Mouse (Mus musculus): ENCODE data around the gene Alyref. TPM values are rescaled to one million over a fixed set of nuclear protein-coding genes. Genes with fewer than 3 reads are reported as not detected.

The Alyref gene
- total and polyA plus RNA-seq, 3 experiments, result 122 to 505 (median 280) TPM

GRCm38 (mm10) chr11:120550810-120551440, 47.2 kb downstream of the Alyref start, which contains the start of gene Ppp1r27:
TSS of gene Ppp1r27 (minus strand) at chr11:120551132.
- Histone ChIP-seq H3K9me3 (replicated peaks) (no peaks in the 10 kb centered on the region), H3K36me3 (replicated peaks) (peaks cover 39% of the 10 kb centered on the region), H3K27me3 (ENCODE audit: insufficient read depth, low read length) (peaks cover 16% of the 10 kb centered on the region), H3K4me1 (ENCODE audit: insufficient read depth, low read depth, low read length) (peaks cover 39% of the 10 kb centered on the region), H3K4me3 (ENCODE audit: low read depth, low read length) (peak within 1 kb of the TSS; percentile 87)
- no peak for TF ChIP-seq GATA2 (IDR thresholded peaks at IDR 0.05; ENCODE audit: borderline replicate concordance, low read depth, low read length)
- TF ChIP-seq GATA1 (IDR thresholded peaks at IDR 0.05; ENCODE audit: borderline replicate concordance, low read length), result no peak
- TF ChIP-seq POLR2AphosphoS5 (IDR thresholded peaks at IDR 0.05; ENCODE audit: insufficient replicate concordance, low read depth, low read length), result no peak
- no peak for TF ChIP-seq CTCF (IDR thresholded peaks at IDR 0.05; ENCODE audit: low read depth, low read length)
- TF ChIP-seq TAL1 (conservative IDR thresholded peaks at IDR 0.05; ENCODE audit: low read depth, low read length), result no peak
- no peak for ATAC-seq (ENCODE audit: extremely low read depth, insufficient number of reproducible peaks, low FRiP score, poor library complexity, severe bottlenecking)
- DNase-seq (ENCODE audit: low spot score), result no peak

DNA sequence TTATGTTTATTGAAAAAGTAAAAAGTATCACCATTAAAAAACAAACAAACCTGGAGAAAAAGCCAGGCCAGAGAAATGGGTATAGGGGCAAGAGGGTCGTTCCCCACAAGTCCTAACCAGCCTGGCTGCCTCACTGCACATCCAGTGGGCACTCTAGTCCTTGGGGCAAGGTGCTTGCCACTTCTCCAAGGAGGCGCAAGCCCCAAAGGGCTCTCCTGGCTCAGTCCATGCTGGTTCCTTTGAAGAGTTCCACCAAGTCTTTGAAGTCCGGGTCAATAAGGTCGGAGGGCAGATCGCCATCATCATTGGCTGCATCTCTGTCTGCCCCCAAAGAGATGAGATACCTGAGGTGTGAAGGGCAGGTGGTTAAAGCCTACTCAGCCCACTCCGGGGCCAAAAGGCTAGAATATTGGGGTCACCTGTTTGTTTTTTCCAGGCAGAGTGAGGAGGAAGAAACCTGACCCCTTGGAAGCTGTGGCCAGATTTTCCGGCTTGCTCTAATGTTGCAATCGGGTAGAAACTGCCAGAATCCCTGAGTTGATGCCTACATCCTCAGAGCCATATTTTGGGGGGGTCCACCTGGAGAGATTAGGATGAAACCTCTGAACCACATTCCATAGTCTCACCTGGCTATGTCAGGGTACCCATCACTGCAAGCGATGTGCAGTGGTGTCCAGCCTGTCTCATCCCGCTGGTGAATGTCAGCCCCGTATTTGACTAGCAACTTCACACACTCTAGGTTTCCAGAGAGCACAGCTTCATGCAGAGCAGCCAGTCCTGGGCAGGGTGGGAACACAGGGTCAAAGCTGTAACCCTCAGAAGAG, 48.0 kb downstream of the Alyref start:
- Histone ChIP-seq H3K36me3 (replicated peaks) (peaks cover 46% of the 10 kb centered on the region), H3K4me3 (ENCODE audit: low read depth, low read length) (peak overlapping the region; percentile 87), H3K4me1 (ENCODE audit: insufficient read depth, low read depth, low read length) (peaks cover 36% of the 10 kb centered on the region), H3K27me3 (ENCODE audit: insufficient read depth, low read length) (peaks cover 12% of the 10 kb centered on the region), H3K9me3 (replicated peaks) (no peaks in the 10 kb centered on the region)
- no peak for TF ChIP-seq GATA1 (IDR thresholded peaks at IDR 0.05; ENCODE audit: borderline replicate concordance, low read length)
- no peak for TF ChIP-seq CTCF (IDR thresholded peaks at IDR 0.05; ENCODE audit: low read depth, low read length)
- TF ChIP-seq POLR2AphosphoS5 (IDR thresholded peaks at IDR 0.05; ENCODE audit: insufficient replicate concordance, low read depth, low read length), result no peak
- TF ChIP-seq TAL1 (conservative IDR thresholded peaks at IDR 0.05; ENCODE audit: low read depth, low read length), result no peak
- TF ChIP-seq GATA2 (IDR thresholded peaks at IDR 0.05; ENCODE audit: borderline replicate concordance, low read depth, low read length), result no peak
- ATAC-seq (ENCODE audit: extremely low read depth, insufficient number of reproducible peaks, low FRiP score, poor library complexity, severe bottlenecking) (no peak), DNase-seq (ENCODE audit: low spot score) (no peak)

GRCm38 (mm10) chr11:120549168-120549945, 48.8 kb downstream of the Alyref start, which contains the start of gene Mcrip1:
TSS of gene Mcrip1 (minus strand) at chr11:120549727.
- no peak for TF ChIP-seq TAL1 (conservative IDR thresholded peaks at IDR 0.05; ENCODE audit: low read depth, low read length)
- TF ChIP-seq GATA1 (IDR thresholded peaks at IDR 0.05; ENCODE audit: borderline replicate concordance, low read length), result no peak
- no peak for TF ChIP-seq POLR2AphosphoS5 (IDR thresholded peaks at IDR 0.05; ENCODE audit: insufficient replicate concordance, low read depth, low read length)
- no peak for TF ChIP-seq CTCF (IDR thresholded peaks at IDR 0.05; ENCODE audit: low read depth, low read length)
- no peak for TF ChIP-seq GATA2 (IDR thresholded peaks at IDR 0.05; ENCODE audit: borderline replicate concordance, low read depth, low read length)
- peak within 1 kb of the TSS; percentile 87 for H3K4me3 ChIP-seq (ENCODE audit: low read depth, low read length)
- DNase-seq (ENCODE audit: low spot score) (peak; percentile 85), ATAC-seq (ENCODE audit: extremely low read depth, insufficient number of reproducible peaks, low FRiP score, poor library complexity, severe bottlenecking) (peak; percentile 54)
- peaks cover 3% of the 10 kb centered on the region; the same call in 1 of the 2 replicates for H3K27me3 ChIP-seq (ENCODE audit: insufficient read depth, low read length)
- H3K36me3 ChIP-seq (replicated peaks), result peaks cover 54% of the 10 kb centered on the region
- peaks cover 36% of the 10 kb centered on the region for H3K4me1 ChIP-seq (ENCODE audit: insufficient read depth, low read depth, low read length)
- no peaks in the 10 kb centered on the region for H3K9me3 ChIP-seq (replicated peaks)

DNA sequence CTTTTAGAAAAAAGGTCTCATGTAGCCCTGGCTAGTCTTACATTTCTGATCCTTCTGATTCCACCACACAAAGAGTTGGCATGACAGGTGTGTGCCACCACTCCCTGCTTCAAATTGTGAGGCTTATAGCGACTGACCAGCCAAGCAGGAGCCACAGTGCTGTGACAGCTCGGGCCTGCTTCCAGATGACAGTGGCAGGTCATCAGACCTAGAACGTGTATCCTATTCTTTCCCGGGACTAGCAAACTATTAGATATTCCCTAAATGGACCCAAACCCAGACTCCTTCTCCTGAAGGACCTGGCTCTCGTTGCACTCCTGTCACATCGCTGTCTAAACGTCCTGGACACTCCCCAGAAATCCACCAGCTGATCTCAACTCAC, 49.4 kb downstream of the Alyref start:
- Histone ChIP-seq H3K4me3 (ENCODE audit: low read depth, low read length) (peak overlapping the region; percentile 87), H3K27me3 (ENCODE audit: insufficient read depth, low read length) (peaks cover 3% of the 10 kb centered on the region; the same call in 1 of the 2 replicates), H3K4me1 (ENCODE audit: insufficient read depth, low read depth, low read length) (peaks cover 36% of the 10 kb centered on the region), H3K9me3 (replicated peaks) (no peaks in the 10 kb centered on the region), H3K36me3 (replicated peaks) (peaks cover 60% of the 10 kb centered on the region)
- DNase-seq (ENCODE audit: low spot score), result no peak
- ATAC-seq (ENCODE audit: extremely low read depth, insufficient number of reproducible peaks, low FRiP score, poor library complexity, severe bottlenecking), result no peak
- TF ChIP-seq TAL1 (conservative IDR thresholded peaks at IDR 0.05; ENCODE audit: low read depth, low read length), result no peak
- no peak for TF ChIP-seq CTCF (IDR thresholded peaks at IDR 0.05; ENCODE audit: low read depth, low read length)
- no peak for TF ChIP-seq GATA2 (IDR thresholded peaks at IDR 0.05; ENCODE audit: borderline replicate concordance, low read depth, low read length)
- no peak for TF ChIP-seq GATA1 (IDR thresholded peaks at IDR 0.05; ENCODE audit: borderline replicate concordance, low read length)
- no peak for TF ChIP-seq POLR2AphosphoS5 (IDR thresholded peaks at IDR 0.05; ENCODE audit: insufficient replicate concordance, low read depth, low read length)

DNA sequence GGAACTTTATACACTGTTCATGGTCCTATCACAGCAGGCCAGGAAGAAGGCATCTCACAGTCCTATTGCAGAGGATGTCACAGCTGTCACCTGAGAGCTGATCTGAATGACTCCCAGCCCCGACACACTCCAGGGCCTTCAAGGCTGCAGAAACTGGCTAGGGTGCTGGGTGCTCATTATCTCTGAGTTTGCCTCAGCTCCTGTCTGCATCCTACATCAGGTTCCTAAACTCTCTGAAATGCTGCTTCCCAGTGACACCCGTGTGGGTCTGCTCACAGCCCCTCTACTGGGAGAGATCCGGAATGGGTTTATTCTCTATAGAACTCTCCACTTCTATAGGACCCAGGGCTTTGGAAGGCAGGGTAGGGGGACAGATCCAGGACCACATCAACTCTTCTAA, 50.0 kb downstream of the Alyref start:
- peaks cover 36% of the 10 kb centered on the region for H3K4me1 ChIP-seq (ENCODE audit: insufficient read depth, low read depth, low read length)
- H3K36me3 ChIP-seq (replicated peaks), result peaks cover 66% of the 10 kb centered on the region
- DNase-seq (ENCODE audit: low spot score) (no peak), ATAC-seq (ENCODE audit: extremely low read depth, insufficient number of reproducible peaks, low FRiP score, poor library complexity, severe bottlenecking) (no peak)
- peaks cover 2% of the 10 kb centered on the region; the same call in 1 of the 2 replicates for H3K27me3 ChIP-seq (ENCODE audit: insufficient read depth, low read length)
- H3K4me3 ChIP-seq (ENCODE audit: low read depth, low read length), result peak overlapping the region; percentile 87; the same call in 1 of the 2 replicates
- TF ChIP-seq GATA2 (IDR thresholded peaks at IDR 0.05; ENCODE audit: borderline replicate concordance, low read depth, low read length) (no peak), CTCF (IDR thresholded peaks at IDR 0.05; ENCODE audit: low read depth, low read length) (no peak), TAL1 (conservative IDR thresholded peaks at IDR 0.05; ENCODE audit: low read depth, low read length) (no peak), POLR2AphosphoS5 (IDR thresholded peaks at IDR 0.05; ENCODE audit: insufficient replicate concordance, low read depth, low read length) (no peak), GATA1 (IDR thresholded peaks at IDR 0.05; ENCODE audit: borderline replicate concordance, low read length) (no peak)
- no peaks in the 10 kb centered on the region for H3K9me3 ChIP-seq (replicated peaks)
